In genomic region chr15:32613718-32614117, GRCm38 (mm10) we compare ENCODE assay signal across 33 mouse cellular contexts.
DNase-seq lines count a peak whose midpoint lies in the region; ATAC-seq and TF ChIP-seq lines count a peak whose summit lies in the region.
"Had no signal": no experiment of that assay in that cellular context is flagged by ENCODE, and none has a peak within 500 bp of the region (broad histone marks: within the 10 kb centered on the region; RNA-seq: fewer than 3 reads in every experiment).

No protein-coding gene starts in this region.

- DNase-seq in cerebellum, adult 11-12 months: peak; percentile 28
- no peak for DNase-seq in cerebellum, postnatal 36 days
- no peak for DNase-seq in forebrain, embryonic 11.5 days (ENCODE audit: low spot score)
- peak; percentile 34 for DNase-seq in layer of hippocampus, adult 9-11 months
- no peak for DNase-seq in layer of hippocampus, postnatal 10 days (ENCODE audit: low spot score in 2 of 2)
- DNase-seq in brain, embryonic 14.5 days (ENCODE audit: low read depth): peak; percentile 36
- no peak for DNase-seq in gastrocnemius, adult 18-20 months (ENCODE audit: low spot score)
- DNase-seq: adrenal gland, postnatal 10 days; gastrocnemius, postnatal 14 days; heart, postnatal 36 days; kidney, adult 2 months; kidney, postnatal 36 days; liver, embryonic 13.5 days; lung, adult 18-20 months; lung, postnatal 4 days; right cerebral cortex, postnatal 25 days; thymus, postnatal 14 days had no signal

- H3K9ac ChIP-seq in forebrain, embryonic 16.5 days (replicated peaks; ENCODE audit: low read depth, low read length): no peak overlapping the region
- no peak overlapping the region for H3K9ac ChIP-seq in forebrain, embryonic 11.5 days (ENCODE audit: low read length)
- H3K9ac ChIP-seq: embryonic facial prominence, embryonic 15.5 days; forebrain, embryonic 13.5 days; hindbrain, embryonic 12.5 days; intestine, embryonic 15.5 days; limb, embryonic 15.5 days; liver, embryonic 13.5 days; midbrain, embryonic 12.5 days; neural tube, embryonic 13.5 days; stomach, embryonic 15.5 days had no signal

- no peak overlapping the region for H3K4me3 ChIP-seq in forebrain, embryonic 16.5 days (replicated peaks; ENCODE audit: low read length)
- no peak overlapping the region for H3K4me3 ChIP-seq in forebrain, embryonic 11.5 days (ENCODE audit: low read depth, low read length)
- H3K4me3 ChIP-seq: embryonic facial prominence, embryonic 10.5 days; embryonic facial prominence, embryonic 15.5 days; forebrain, embryonic 13.5 days; hindbrain, embryonic 12.5 days; intestine, embryonic 15.5 days; limb, embryonic 10.5 days; limb, embryonic 15.5 days; liver, embryonic 13.5 days; megakaryocyte, embryonic 14.5 days; midbrain, embryonic 12.5 days; myocyte; neural tube, embryonic 13.5 days; stomach, embryonic 15.5 days had no signal

- H3K36me3 ChIP-seq in forebrain, embryonic 16.5 days (ENCODE audit: control insufficient read depth, insufficient read depth): no peaks in the 10 kb centered on the region
- no peaks in the 10 kb centered on the region for H3K36me3 ChIP-seq in forebrain, embryonic 11.5 days (ENCODE audit: control insufficient read depth, insufficient read depth, low read length)
- H3K36me3 ChIP-seq: embryonic facial prominence, embryonic 10.5 days; hindbrain, embryonic 12.5 days; intestine, embryonic 15.5 days; liver, embryonic 13.5 days; midbrain, embryonic 12.5 days; neural tube, embryonic 13.5 days; stomach, embryonic 15.5 days had no signal

- no peak for TF ChIP-seq POLR2A in brain, embryonic 14.5 days (IDR thresholded peaks at IDR 0.05; ENCODE audit: borderline replicate concordance, extremely low read depth, insufficient read depth, insufficient read length, poor library complexity, severe bottlenecking)

- WGBS in forebrain, embryonic 16.5 days: 81% methylated on average over 6 of the region's 6 CpGs
- 92% methylated on average over 6 of the region's 6 CpGs for WGBS in forebrain, embryonic 11.5 days

- H3K4me1 ChIP-seq in forebrain, embryonic 16.5 days (replicated peaks; ENCODE audit: control insufficient read depth, insufficient read depth, low read length): no peaks in the 10 kb centered on the region; the same call in 1 of the 2 replicates
- H3K4me1 ChIP-seq in forebrain, embryonic 11.5 days (replicated peaks; ENCODE audit: control insufficient read depth, insufficient read depth, low read length): no peaks in the 10 kb centered on the region
- H3K4me1 ChIP-seq: embryonic facial prominence, embryonic 10.5 days; embryonic facial prominence, embryonic 15.5 days; forebrain, embryonic 13.5 days; hindbrain, embryonic 12.5 days; intestine, embryonic 15.5 days; limb, embryonic 10.5 days; liver, embryonic 13.5 days; megakaryocyte, embryonic 14.5 days; midbrain, embryonic 12.5 days; neural tube, embryonic 13.5 days; stomach, embryonic 15.5 days had no signal

- no peak for TF ChIP-seq CTCF in brain, embryonic 14.5 days (IDR thresholded peaks at IDR 0.05; ENCODE audit: borderline replicate concordance, extremely low read depth, insufficient read depth, insufficient read length)

- H3K9me3 ChIP-seq in forebrain, embryonic 16.5 days (ENCODE audit: control insufficient read depth, low read length): no peaks in the 10 kb centered on the region
- H3K9me3 ChIP-seq in forebrain, embryonic 11.5 days (ENCODE audit: control insufficient read depth, low read length): no peaks in the 10 kb centered on the region
- H3K9me3 ChIP-seq: embryonic facial prominence, embryonic 10.5 days; embryonic facial prominence, embryonic 15.5 days; forebrain, embryonic 13.5 days; hindbrain, embryonic 12.5 days; intestine, embryonic 15.5 days; limb, embryonic 10.5 days; limb, embryonic 15.5 days; liver, embryonic 13.5 days; midbrain, embryonic 12.5 days; neural tube, embryonic 13.5 days; stomach, embryonic 15.5 days had no signal

- 0 out of 2 replicates have a peak, but pooled peaks have one; percentile 31 for ATAC-seq in forebrain, embryonic 16.5 days
- ATAC-seq in forebrain, embryonic 11.5 days (replicated peaks; ENCODE audit: low FRiP score): no peak
- ATAC-seq: forebrain, embryonic 13.5 days; hindbrain, postnatal 0 days; intestine, embryonic 15.5 days; lung, postnatal 0 days; Patski had no signal

- H3K27ac ChIP-seq in forebrain, embryonic 16.5 days (ENCODE audit: low read length): no peak overlapping the region
- H3K27ac ChIP-seq in forebrain, embryonic 11.5 days (ENCODE audit: low read depth, low read length): no peak overlapping the region
- H3K27ac ChIP-seq: embryonic facial prominence, embryonic 10.5 days; embryonic facial prominence, embryonic 15.5 days; forebrain, embryonic 13.5 days; hindbrain, embryonic 12.5 days; hindbrain, postnatal 0 days; intestine, embryonic 15.5 days; limb, embryonic 10.5 days; limb, embryonic 15.5 days; liver, embryonic 13.5 days; midbrain, embryonic 12.5 days; neural tube, embryonic 13.5 days; stomach, embryonic 15.5 days had no signal

- no peak overlapping the region for H3K4me2 ChIP-seq in forebrain, embryonic 16.5 days (ENCODE audit: low read length)
- H3K4me2 ChIP-seq in forebrain, embryonic 11.5 days (ENCODE audit: low read depth, low read length, severe bottlenecking): no peak overlapping the region
- H3K4me2 ChIP-seq: embryonic facial prominence, embryonic 15.5 days; forebrain, embryonic 13.5 days; hindbrain, embryonic 12.5 days; intestine, embryonic 15.5 days; limb, embryonic 15.5 days; liver, embryonic 13.5 days; midbrain, embryonic 12.5 days; neural tube, embryonic 13.5 days; stomach, embryonic 15.5 days had no signal

- no peaks in the 10 kb centered on the region for H3K27me3 ChIP-seq in forebrain, embryonic 16.5 days (replicated peaks; ENCODE audit: control insufficient read depth, insufficient read depth, low read length)
- no peaks in the 10 kb centered on the region for H3K27me3 ChIP-seq in forebrain, embryonic 11.5 days (ENCODE audit: control insufficient read depth, insufficient read depth, low read length)
- H3K27me3 ChIP-seq: embryonic facial prominence, embryonic 15.5 days; forebrain, embryonic 13.5 days; hindbrain, embryonic 12.5 days; intestine, embryonic 15.5 days; limb, embryonic 15.5 days; liver, embryonic 13.5 days; megakaryocyte, embryonic 14.5 days; midbrain, embryonic 12.5 days; neural tube, embryonic 13.5 days; Patski; stomach, embryonic 15.5 days had no signal

Comparison
In these comparisons a context has a peak if more than half of its experiments do, and no peak if none do; other contexts are left out.
1. DNase-seq: peak in cerebellum, adult 11-12 months (single experiment), layer of hippocampus, adult 9-11 months (single experiment) and brain, embryonic 14.5 days (single experiment); none in cerebellum, postnatal 36 days (0 of 2), forebrain, embryonic 11.5 days (single experiment), layer of hippocampus, postnatal 10 days (0 of 2) and gastrocnemius, adult 18-20 months (single experiment).